In genomic region chr2:158243129-158243870, GRCm38 (mm10) we compare ENCODE assay signal across 9 mouse cellular contexts. TPM values are rescaled to one million over a fixed set of nuclear protein-coding genes. Genes with fewer than 3 reads are reported as not detected.
A peak's percentile ranks its signal among the peaks of the same experiment; 100 is the strongest.
DNase-seq lines count a peak whose midpoint lies in the region; ATAC-seq and TF ChIP-seq lines count a peak whose summit lies in the region.
"Had no signal": no experiment of that assay in that cellular context is flagged by ENCODE, and none has a peak within 500 bp of the region (broad histone marks: within the 10 kb centered on the region; RNA-seq: fewer than 3 reads in every experiment).

No protein-coding gene starts in this region.

- WGBS in hindbrain, embryonic 13.5 days: 81% methylated on average over 18 of the region's 18 CpGs

- TF ChIP-seq CTCF in testis, adult 2 months (IDR thresholded peaks at IDR 0.05; ENCODE audit: control insufficient read depth, insufficient read depth, insufficient replicate concordance, low read depth, low read length): no peak

- peak; percentile 59; the same call in 1 of the 2 replicates for TF ChIP-seq POLR2A in testis, adult 2 months (IDR thresholded peaks at IDR 0.05; ENCODE audit: control insufficient read depth, low read depth, low read length)

- peak overlapping the region; percentile 86 for H3K4me3 ChIP-seq in testis, adult 2 months (ENCODE audit: control insufficient read depth, low read depth, low read length)
- H3K4me3 ChIP-seq in hindbrain, embryonic 13.5 days: no peak overlapping the region

- H3K27me3 ChIP-seq in testis, adult 2 months (ENCODE audit: control insufficient read depth, insufficient read depth, low read length): no peaks in the 10 kb centered on the region
- no peaks in the 10 kb centered on the region for H3K27me3 ChIP-seq in hindbrain, embryonic 13.5 days

- H3K27ac ChIP-seq in testis, adult 2 months (ENCODE audit: control insufficient read depth, insufficient read depth, low read depth, low read length): peak overlapping the region; percentile 34
- H3K27ac ChIP-seq in hindbrain, embryonic 13.5 days: no peak overlapping the region

- DNase-seq in ovary, postnatal 36 days (ENCODE audit: low spot score): peak; percentile 24
- no peak for DNase-seq in ovary, postnatal 14 days (ENCODE audit: low spot score)
- DNase-seq in gastrocnemius, adult 8-10 months (ENCODE audit: low spot score in 2 of 2): peak; percentile 31 to 55
- peak; percentile 31 to 83 for DNase-seq in left cerebral cortex, postnatal 25 days (ENCODE audit: low spot score in 2 of 2)
- DNase-seq in spleen, postnatal 4 days (ENCODE audit: low spot score in 2 of 2): no peak

- intact Hi-C loops in left cerebral cortex, postnatal 25 days (cut with DNase I): no loop called here

- H3K36me3 ChIP-seq in testis, adult 2 months (ENCODE audit: control insufficient read depth, insufficient read depth, low read length): no peaks in the 10 kb centered on the region
- no peaks in the 10 kb centered on the region for H3K36me3 ChIP-seq in hindbrain, embryonic 13.5 days

- H3K9me3 ChIP-seq in hindbrain, embryonic 13.5 days: no peaks in the 10 kb centered on the region

- no peak overlapping the region for H3K4me2 ChIP-seq in hindbrain, embryonic 13.5 days

- no peak for ATAC-seq in hindbrain, embryonic 13.5 days (ENCODE audit: low FRiP score)
- ATAC-seq in erythroblast, adult 5-6 weeks (replicated peaks; ENCODE audit: low FRiP score, poor library complexity, severe bottlenecking): no peak

- H3K4me1 ChIP-seq in testis, adult 2 months (ENCODE audit: control insufficient read depth, insufficient read depth, low read length): peaks cover 10% of the 10 kb centered on the region
- H3K4me1 ChIP-seq in hindbrain, embryonic 13.5 days (replicated peaks): no peaks in the 10 kb centered on the region

- H3K9ac ChIP-seq in hindbrain, embryonic 13.5 days: no peak overlapping the region

RNA-seq across cellular contexts. Expression of gene D630003M21Rik, which starts 14.3 kb away (rescaled TPM):
- total RNA-seq in gastrocnemius, adult 8-10 months (2022): 1 to 10 TPM in 2 of 4 experiments, under 1 TPM in 2; 0.75 to 1.5 (median 1.2) TPM
- 1 to 10 TPM; 2.9 to 4.0 TPM for total RNA-seq in left cerebral cortex, postnatal 25 days (2021)
- 2.8 and 3.7 TPM in 2 replicates for polyA plus RNA-seq in testis, adult 2 months (2012; rRNA removed)
- 2.0 and 3.1 TPM in 2 replicates for polyA plus RNA-seq in hindbrain, embryonic 13.5 days (2015; fragmentation: Nextera tagmentation; extraction: Ambion mirVana)
- not detected in 2 replicates for total RNA-seq in erythroblast, adult 5-6 weeks (2015; ENCODE audit: low replicate concordance)
- not detected in 2 replicates for total RNA-seq in erythroblast, adult 5-6 weeks (2017; ENCODE audit: low replicate concordance)

RNA-seq across cellular contexts. Expression of gene Bpi, which starts 14.6 kb away (rescaled TPM):
- total RNA-seq in gastrocnemius, adult 8-10 months (2022): not detected
- not detected for total RNA-seq in left cerebral cortex, postnatal 25 days (2021)
- 60.2 and 67.8 TPM in 2 replicates for polyA plus RNA-seq in testis, adult 2 months (2012; rRNA removed)
- not detected in 2 replicates for polyA plus RNA-seq in hindbrain, embryonic 13.5 days (2015; fragmentation: Nextera tagmentation; extraction: Ambion mirVana)
- total RNA-seq in erythroblast, adult 5-6 weeks (2015; ENCODE audit: low replicate concordance): not detected in 2 replicates
- total RNA-seq in erythroblast, adult 5-6 weeks (2017; ENCODE audit: low replicate concordance): not detected in 2 replicates
- total RNA-seq: left cerebral cortex, postnatal 10 days had no signal

Comparison
In these comparisons a context has a peak if more than half of its experiments do, and no peak if none do; other contexts are left out.
1. DNase-seq: peak in ovary, postnatal 36 days (single experiment), gastrocnemius, adult 8-10 months (2 of 2) and left cerebral cortex, postnatal 25 days (2 of 2); none in ovary, postnatal 14 days (single experiment) and spleen, postnatal 4 days (0 of 2).